23 mouse cellular contexts compared by ENCODE assay signal in genomic region chr16:57525476-57525875, GRCm38 (mm10).
DNase-seq lines count a peak whose midpoint lies in the region; ATAC-seq and TF ChIP-seq lines count a peak whose summit lies in the region.
"Had no signal": no experiment of that assay in that cellular context is flagged by ENCODE, and none has a peak within 500 bp of the region (broad histone marks: within the 10 kb centered on the region; RNA-seq: fewer than 3 reads in every experiment).

No protein-coding gene starts in this region.

- 72% methylated on average over 4 of the region's 4 CpGs for WGBS in intestine, embryonic 14.5 days
- 66% methylated on average over 4 of the region's 4 CpGs for WGBS in intestine, postnatal 0 days
- 43% methylated on average over 4 of the region's 4 CpGs for WGBS in stomach, postnatal 0 days
- WGBS in thymus, adult 2 months, result 91% methylated on average over 4 of the region's 4 CpGs

- H3K9me3 ChIP-seq in intestine, embryonic 14.5 days (ENCODE audit: control insufficient read depth, low read length), result no peaks in the 10 kb centered on the region
- H3K9me3 ChIP-seq in intestine, postnatal 0 days (ENCODE audit: control insufficient read depth), result no peaks in the 10 kb centered on the region
- no peaks in the 10 kb centered on the region for H3K9me3 ChIP-seq in stomach, postnatal 0 days (ENCODE audit: control insufficient read depth, low read length)
- H3K9me3 ChIP-seq: embryonic facial prominence, embryonic 12.5 days; forebrain, embryonic 12.5 days; hindbrain, embryonic 12.5 days had no signal

- no peak for DNase-seq in gastrocnemius, adult 2 months
- no peak for DNase-seq in gastrocnemius, postnatal 36 days
- peak; percentile 40 for DNase-seq in intestine, embryonic 14.5 days (ENCODE audit: low spot score)
- no peak for DNase-seq in stomach, postnatal 0 days (ENCODE audit: low spot score)
- no peak for DNase-seq in thymus, adult 2 months
- no peak for DNase-seq in embryo, embryonic 10.5 days (ENCODE audit: low spot score)
- DNase-seq: adrenal gland, adult 8-10 months; adrenal gland, postnatal 36 days; cerebellum, adult 2 months; cerebellum, postnatal 10 days; gastrocnemius, postnatal 25 days; heart, adult 2 months; heart, postnatal 36 days had no signal

- no peak overlapping the region for H3K9ac ChIP-seq in intestine, embryonic 14.5 days (ENCODE audit: low read length)
- H3K9ac ChIP-seq in intestine, postnatal 0 days (ENCODE audit: low read depth, low read length), result no peak overlapping the region
- H3K9ac ChIP-seq in stomach, postnatal 0 days (ENCODE audit: low read length), result no peak overlapping the region
- H3K9ac ChIP-seq: embryonic facial prominence, embryonic 12.5 days; forebrain, embryonic 12.5 days; hindbrain, embryonic 12.5 days had no signal

- TF ChIP-seq EP300 in stomach, postnatal 0 days (optimal IDR thresholded peaks at IDR 0.05), result no peak

- no peak for ATAC-seq in intestine, embryonic 14.5 days (replicated peaks; ENCODE audit: low FRiP score, low TSS enrichment, low read depth)
- no peak for ATAC-seq in intestine, postnatal 0 days
- no peak for ATAC-seq in stomach, postnatal 0 days (ENCODE audit: low FRiP score, low TSS enrichment)
- ATAC-seq: forebrain, embryonic 16.5 days; hindbrain, postnatal 0 days; intestine, embryonic 16.5 days had no signal

- H3K4me3 ChIP-seq in gastrocnemius, adult 2 months, result no peak overlapping the region
- no peak overlapping the region for H3K4me3 ChIP-seq in intestine, embryonic 14.5 days (ENCODE audit: low read depth, low read length)
- H3K4me3 ChIP-seq in intestine, postnatal 0 days (ENCODE audit: low read depth, low read length), result no peak overlapping the region
- H3K4me3 ChIP-seq in embryonic fibroblast, embryonic 13.5 days (ENCODE audit: insufficient read depth, low read length), result no peak overlapping the region
- H3K4me3 ChIP-seq in stomach, postnatal 0 days (ENCODE audit: low read depth, low read length), result no peak overlapping the region
- H3K4me3 ChIP-seq in thymus, adult 2 months (ENCODE audit: control insufficient read depth, insufficient read depth, low read length), result no peak overlapping the region
- H3K4me3 ChIP-seq: embryonic facial prominence, embryonic 12.5 days; forebrain, embryonic 12.5 days; heart, adult 2 months; hindbrain, embryonic 12.5 days had no signal

- peaks cover 3% of the 10 kb centered on the region; the same call in 1 of the 2 replicates for H3K4me1 ChIP-seq in intestine, embryonic 14.5 days (replicated peaks; ENCODE audit: control insufficient read depth, insufficient read depth, low read length)
- H3K4me1 ChIP-seq in intestine, postnatal 0 days (replicated peaks; ENCODE audit: control insufficient read depth, insufficient read depth, low read length), result no peaks in the 10 kb centered on the region
- peaks cover 27% of the 10 kb centered on the region for H3K4me1 ChIP-seq in embryonic fibroblast, embryonic 13.5 days (ENCODE audit: control insufficient read depth, insufficient read depth, low read length)
- no peaks in the 10 kb centered on the region; the same call in 1 of the 2 replicates for H3K4me1 ChIP-seq in stomach, postnatal 0 days (replicated peaks; ENCODE audit: control insufficient read depth, insufficient read depth)
- no peaks in the 10 kb centered on the region for H3K4me1 ChIP-seq in thymus, adult 2 months (replicated peaks; ENCODE audit: control insufficient read depth, insufficient read depth, low read length)
- H3K4me1 ChIP-seq: embryonic facial prominence, embryonic 12.5 days; forebrain, embryonic 12.5 days had no signal

- TF ChIP-seq CTCF in gastrocnemius, adult 2 months (IDR thresholded peaks at IDR 0.05), result no peak
- no peak for TF ChIP-seq CTCF in intestine, postnatal 0 days (IDR thresholded peaks at IDR 0.05; ENCODE audit: low read depth)
- TF ChIP-seq CTCF in embryonic fibroblast, embryonic 13.5 days (IDR thresholded peaks at IDR 0.05; ENCODE audit: borderline replicate concordance, insufficient read depth, low read length), result no peak
- TF ChIP-seq CTCF in stomach, postnatal 0 days (IDR thresholded peaks at IDR 0.05; ENCODE audit: low read depth), result no peak
- no peak for TF ChIP-seq CTCF in thymus, adult 2 months (IDR thresholded peaks at IDR 0.05; ENCODE audit: borderline replicate concordance, control insufficient read depth, extremely low read depth, insufficient read depth, low read length, poor library complexity)

- 0 out of 2 replicates have a peak overlapping the region, but pooled peaks have one; percentile 85 for H3K27ac ChIP-seq in gastrocnemius, adult 2 months
- no peak overlapping the region for H3K27ac ChIP-seq in intestine, embryonic 14.5 days (ENCODE audit: low read depth)
- H3K27ac ChIP-seq in intestine, postnatal 0 days (ENCODE audit: low read depth, low read length), result no peak overlapping the region
- H3K27ac ChIP-seq in embryonic fibroblast, embryonic 13.5 days (ENCODE audit: insufficient read depth, low read length), result peak overlapping the region; percentile 83
- 0 out of 2 replicates have a peak overlapping the region, but pooled peaks have one; percentile 35 for H3K27ac ChIP-seq in stomach, postnatal 0 days (replicated peaks)
- no peak overlapping the region for H3K27ac ChIP-seq in thymus, adult 2 months (ENCODE audit: control insufficient read depth, insufficient read depth, low read length)
- H3K27ac ChIP-seq: embryonic facial prominence, embryonic 12.5 days; forebrain, embryonic 12.5 days; hindbrain, embryonic 12.5 days; hindbrain, postnatal 0 days had no signal

- no peak overlapping the region for H3K4me2 ChIP-seq in intestine, embryonic 14.5 days (ENCODE audit: low read length)
- no peak overlapping the region for H3K4me2 ChIP-seq in intestine, postnatal 0 days (replicated peaks; ENCODE audit: low read depth)
- no peak overlapping the region for H3K4me2 ChIP-seq in stomach, postnatal 0 days (replicated peaks; ENCODE audit: low read depth)
- H3K4me2 ChIP-seq: embryonic facial prominence, embryonic 12.5 days; forebrain, embryonic 12.5 days; heart, embryonic 11.5 days; hindbrain, embryonic 12.5 days had no signal

- H3K27me3 ChIP-seq in intestine, embryonic 14.5 days (replicated peaks; ENCODE audit: control insufficient read depth, insufficient read depth, low read length), result no peaks in the 10 kb centered on the region
- no peaks in the 10 kb centered on the region for H3K27me3 ChIP-seq in intestine, postnatal 0 days (replicated peaks; ENCODE audit: control insufficient read depth, insufficient read depth, low read length)
- H3K27me3 ChIP-seq in stomach, postnatal 0 days (ENCODE audit: control insufficient read depth, insufficient read depth, low read length), result no peaks in the 10 kb centered on the region
- no peaks in the 10 kb centered on the region for H3K27me3 ChIP-seq in thymus, adult 2 months (ENCODE audit: control insufficient read depth, insufficient read depth, low read length)
- H3K27me3 ChIP-seq: CH12.LX; embryonic facial prominence, embryonic 12.5 days; forebrain, embryonic 12.5 days; hindbrain, embryonic 12.5 days had no signal

- no peaks in the 10 kb centered on the region for H3K36me3 ChIP-seq in intestine, embryonic 14.5 days (ENCODE audit: control insufficient read depth, insufficient read depth, low read length)
- no peaks in the 10 kb centered on the region for H3K36me3 ChIP-seq in intestine, postnatal 0 days (ENCODE audit: control insufficient read depth, insufficient read depth)
- no peaks in the 10 kb centered on the region for H3K36me3 ChIP-seq in stomach, postnatal 0 days (ENCODE audit: control insufficient read depth, insufficient read depth, low read length)
- no peaks in the 10 kb centered on the region for H3K36me3 ChIP-seq in thymus, adult 2 months (ENCODE audit: control insufficient read depth, insufficient read depth, low read length)
- H3K36me3 ChIP-seq: embryonic facial prominence, embryonic 12.5 days; forebrain, embryonic 12.5 days; hindbrain, embryonic 12.5 days had no signal

- intact Hi-C loops in gastrocnemius, adult 2 months (cut with DNase I), result no loop called here
- intact Hi-C loops in gastrocnemius, postnatal 36 days (cut with DNase I), result no loop called here

- TF ChIP-seq POLR2A in embryonic fibroblast, embryonic 13.5 days (IDR thresholded peaks at IDR 0.05; ENCODE audit: low read depth, low read length), result no peak
- no peak for TF ChIP-seq POLR2A in thymus, adult 2 months (IDR thresholded peaks at IDR 0.05; ENCODE audit: control insufficient read depth, extremely low read depth, insufficient read depth, low read length, poor library complexity)

Comparison
In these comparisons a context has a peak if more than half of its experiments do, and no peak if none do; other contexts are left out.
1. H3K27ac ChIP-seq: peak in gastrocnemius, adult 2 months (single experiment), embryonic fibroblast, embryonic 13.5 days (single experiment) and stomach, postnatal 0 days (single experiment); none in intestine, embryonic 14.5 days (single experiment), intestine, postnatal 0 days (single experiment) and thymus, adult 2 months (single experiment).